21 mouse cellular contexts compared by ENCODE assay signal in the genomic region with DNA sequence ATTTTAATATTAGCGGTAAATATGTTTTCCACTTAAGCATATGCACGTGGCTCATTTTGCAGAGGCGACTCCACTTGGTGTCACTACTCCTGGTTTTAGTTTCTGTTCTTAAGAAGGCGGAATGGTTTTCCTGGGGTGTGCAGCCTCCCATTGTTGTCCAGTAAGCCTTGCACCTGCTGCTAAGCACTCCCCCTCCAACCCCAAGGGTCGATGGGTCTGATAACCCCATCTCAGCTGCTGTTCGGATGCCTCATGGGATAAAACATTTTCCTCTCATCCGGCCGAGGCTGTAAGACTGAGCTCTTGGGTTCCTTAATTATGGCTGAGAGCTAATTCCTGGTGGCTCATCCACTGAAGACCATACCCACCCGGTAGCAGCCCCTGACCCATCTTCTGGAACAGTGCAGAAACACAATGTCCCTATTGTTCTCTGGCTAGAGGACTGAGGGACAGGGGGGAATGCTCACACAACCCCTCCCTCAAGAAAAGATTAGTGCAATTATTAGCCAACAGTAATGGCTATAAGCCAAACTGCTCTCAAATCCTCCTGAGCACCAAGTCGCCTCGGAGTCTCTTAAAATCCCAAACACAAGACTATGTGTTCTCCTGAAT.
DNase-seq lines count a peak whose midpoint lies in the region; ATAC-seq lines count a peak whose summit lies in the region.
"Had no signal": no experiment of that assay in that cellular context is flagged by ENCODE, and none has a peak within 500 bp of the region (broad histone marks: within the 10 kb centered on the region; RNA-seq: fewer than 3 reads in every experiment).

No protein-coding gene starts in this region.

- H3K27ac ChIP-seq in embryonic facial prominence, embryonic 11.5 days (replicated peaks; ENCODE audit: low read depth, low read length), result no peak overlapping the region
- no peak overlapping the region for H3K27ac ChIP-seq in embryonic facial prominence, embryonic 10.5 days (replicated peaks)
- peak overlapping the region; percentile 62 for H3K27ac ChIP-seq in limb, embryonic 12.5 days
- no peak overlapping the region for H3K27ac ChIP-seq in limb, embryonic 10.5 days
- H3K27ac ChIP-seq in forebrain, embryonic 16.5 days (ENCODE audit: low read length), result no peak overlapping the region
- H3K27ac ChIP-seq: heart, embryonic 13.5 days; kidney, postnatal 0 days; stomach, embryonic 15.5 days had no signal

- ATAC-seq in embryonic facial prominence, embryonic 11.5 days (replicated peaks; ENCODE audit: insufficient number of reproducible peaks, low FRiP score, low TSS enrichment, low read depth), result peak; percentile 55; the same call in 1 of the 2 replicates
- no peak for ATAC-seq in limb, embryonic 12.5 days (ENCODE audit: insufficient number of reproducible peaks, insufficient read depth, low FRiP score, low TSS enrichment, low read depth)
- ATAC-seq in forebrain, embryonic 16.5 days, result peak; percentile 45; the same call in 1 of the 2 replicates
- ATAC-seq: hindbrain, embryonic 16.5 days; intestine, postnatal 0 days had no signal

- WGBS in embryonic facial prominence, embryonic 11.5 days, result 47% methylated on average over 11 of the region's 11 CpGs
- 49% methylated on average over 11 of the region's 11 CpGs for WGBS in embryonic facial prominence, embryonic 10.5 days
- WGBS in limb, embryonic 12.5 days, result 82% methylated on average over 11 of the region's 11 CpGs
- 87% methylated on average over 11 of the region's 11 CpGs for WGBS in limb, embryonic 10.5 days
- WGBS in forebrain, embryonic 16.5 days, result 23% methylated on average over 11 of the region's 11 CpGs

- H3K4me1 ChIP-seq in embryonic facial prominence, embryonic 11.5 days (ENCODE audit: control insufficient read depth, insufficient read depth, low read length), result no peaks in the 10 kb centered on the region
- peaks cover 43% of the 10 kb centered on the region for H3K4me1 ChIP-seq in embryonic facial prominence, embryonic 10.5 days
- H3K4me1 ChIP-seq in limb, embryonic 12.5 days (replicated peaks), result peaks cover 27% of the 10 kb centered on the region
- H3K4me1 ChIP-seq in limb, embryonic 10.5 days, result peaks cover 30% of the 10 kb centered on the region
- H3K4me1 ChIP-seq in forebrain, embryonic 16.5 days (replicated peaks; ENCODE audit: control insufficient read depth, insufficient read depth, low read length), result peaks cover 13% of the 10 kb centered on the region; the same call in 1 of the 2 replicates
- H3K4me1 ChIP-seq: heart, embryonic 13.5 days; megakaryocyte, embryonic 14.5 days; stomach, embryonic 15.5 days had no signal

- H3K9ac ChIP-seq in embryonic facial prominence, embryonic 11.5 days (replicated peaks; ENCODE audit: low read length), result no peak overlapping the region
- H3K9ac ChIP-seq in limb, embryonic 12.5 days (replicated peaks), result no peak overlapping the region
- H3K9ac ChIP-seq in forebrain, embryonic 16.5 days (replicated peaks; ENCODE audit: low read depth, low read length), result no peak overlapping the region
- H3K9ac ChIP-seq: heart, embryonic 13.5 days; stomach, embryonic 15.5 days had no signal

- no peak overlapping the region for H3K4me2 ChIP-seq in embryonic facial prominence, embryonic 11.5 days (ENCODE audit: low read depth, low read length)
- H3K4me2 ChIP-seq in limb, embryonic 12.5 days, result no peak overlapping the region
- H3K4me2 ChIP-seq in forebrain, embryonic 16.5 days (ENCODE audit: low read length), result no peak overlapping the region
- H3K4me2 ChIP-seq: heart, embryonic 13.5 days; stomach, embryonic 15.5 days had no signal

- no peak for DNase-seq in embryonic facial prominence, embryonic 11.5 days (ENCODE audit: low spot score)
- DNase-seq in embryonic facial prominence, embryonic 10.5 days (ENCODE audit: low spot score), result no peak
- DNase-seq in limb, embryonic 10.5 days (ENCODE audit: low spot score), result no peak
- peak; percentile 98 for DNase-seq in retina, postnatal 1 day
- no peak for DNase-seq in kidney, postnatal 4 days
- DNase-seq in testis, postnatal 14 days (ENCODE audit: low spot score), result no peak
- DNase-seq: adrenal gland, postnatal 36 days; cerebellum, adult 2 months; lung, adult 18-20 months; right cerebral cortex, postnatal 25 days; thymus, adult 2 months had no signal

- no peaks in the 10 kb centered on the region for H3K27me3 ChIP-seq in embryonic facial prominence, embryonic 11.5 days (ENCODE audit: control insufficient read depth, insufficient read depth, low read length)
- 0 out of 2 replicates have a peak, but pooled peaks cover 5% of the 10 kb centered on the region for H3K27me3 ChIP-seq in embryonic facial prominence, embryonic 10.5 days (replicated peaks; ENCODE audit: low read depth, poor library complexity, severe bottlenecking)
- no peaks in the 10 kb centered on the region for H3K27me3 ChIP-seq in limb, embryonic 12.5 days
- no peaks in the 10 kb centered on the region for H3K27me3 ChIP-seq in limb, embryonic 10.5 days (ENCODE audit: low read depth, poor library complexity, severe bottlenecking)
- no peaks in the 10 kb centered on the region for H3K27me3 ChIP-seq in forebrain, embryonic 16.5 days (replicated peaks; ENCODE audit: control insufficient read depth, insufficient read depth, low read length)
- H3K27me3 ChIP-seq: heart, embryonic 13.5 days; megakaryocyte, embryonic 14.5 days; stomach, embryonic 15.5 days had no signal

- no peaks in the 10 kb centered on the region for H3K36me3 ChIP-seq in embryonic facial prominence, embryonic 11.5 days (replicated peaks; ENCODE audit: control insufficient read depth, insufficient read depth, low read depth, low read length)
- H3K36me3 ChIP-seq in embryonic facial prominence, embryonic 10.5 days (replicated peaks), result no peaks in the 10 kb centered on the region
- no peaks in the 10 kb centered on the region for H3K36me3 ChIP-seq in limb, embryonic 12.5 days
- no peaks in the 10 kb centered on the region for H3K36me3 ChIP-seq in limb, embryonic 10.5 days
- H3K36me3 ChIP-seq in forebrain, embryonic 16.5 days (ENCODE audit: control insufficient read depth, insufficient read depth), result no peaks in the 10 kb centered on the region
- H3K36me3 ChIP-seq: G1E; heart, embryonic 13.5 days; stomach, embryonic 15.5 days had no signal

- no peaks in the 10 kb centered on the region for H3K9me3 ChIP-seq in embryonic facial prominence, embryonic 11.5 days (replicated peaks; ENCODE audit: control insufficient read depth, low read length)
- H3K9me3 ChIP-seq in embryonic facial prominence, embryonic 10.5 days, result no peaks in the 10 kb centered on the region
- H3K9me3 ChIP-seq in limb, embryonic 12.5 days, result no peaks in the 10 kb centered on the region
- no peaks in the 10 kb centered on the region for H3K9me3 ChIP-seq in limb, embryonic 10.5 days (replicated peaks)
- H3K9me3 ChIP-seq in forebrain, embryonic 16.5 days (ENCODE audit: control insufficient read depth, low read length), result no peaks in the 10 kb centered on the region
- H3K9me3 ChIP-seq: heart, embryonic 13.5 days; stomach, embryonic 15.5 days had no signal

- no peak overlapping the region for H3K4me3 ChIP-seq in embryonic facial prominence, embryonic 11.5 days (ENCODE audit: low read depth, low read length)
- H3K4me3 ChIP-seq in embryonic facial prominence, embryonic 10.5 days, result no peak overlapping the region
- H3K4me3 ChIP-seq in limb, embryonic 12.5 days (replicated peaks), result 0 out of 2 replicates have a peak overlapping the region, but pooled peaks have one; percentile 11
- no peak overlapping the region for H3K4me3 ChIP-seq in limb, embryonic 10.5 days
- no peak overlapping the region for H3K4me3 ChIP-seq in forebrain, embryonic 16.5 days (replicated peaks; ENCODE audit: low read length)
- H3K4me3 ChIP-seq: heart, embryonic 13.5 days; megakaryocyte, embryonic 14.5 days; myocyte; stomach, embryonic 15.5 days had no signal
